Mouse (Mus musculus) retina, postnatal 7 days (tissue): ENCODE measurements at regions not wholly inside any gene's neighbourhood (a gene's known extent, or its start where the extent isn't known, plus 50 kb on each side); places are given as distances from the start of the nearest gene placed in this dataset.
"Not testable (repeated sequence)": the region's sequence is repeated elsewhere in the genome, so short reads cannot be mapped to it uniquely, and the experiment has no call there.

Experiments
- DNase-seq: peaks from one replicate; pipeline ENCODE4 v3.0.0-alpha.2; 2012; ENCODE audit warnings: low read depth, low spot score

DNA sequence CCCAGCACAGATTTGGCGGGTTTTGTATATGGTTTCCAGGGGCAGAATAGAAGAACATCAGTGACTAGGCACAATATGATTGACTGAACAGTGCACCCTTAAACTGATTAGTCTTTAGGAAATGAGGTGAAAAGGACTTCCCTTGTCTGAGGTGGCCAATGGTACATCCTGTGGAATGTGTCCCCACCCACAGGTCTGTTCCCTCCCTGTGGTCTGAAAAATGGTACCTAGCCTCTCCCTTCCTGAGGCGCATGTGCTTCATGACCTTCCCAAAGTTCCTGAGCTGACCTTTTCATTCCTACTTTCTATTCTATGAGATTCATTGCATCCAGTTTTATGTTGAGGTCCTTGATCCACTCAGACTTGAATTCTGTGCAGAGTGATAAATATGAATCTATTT lies 76.0 kb downstream of the Zfp97 start:
- DNase-seq: not testable (repeated sequence)

DNA sequence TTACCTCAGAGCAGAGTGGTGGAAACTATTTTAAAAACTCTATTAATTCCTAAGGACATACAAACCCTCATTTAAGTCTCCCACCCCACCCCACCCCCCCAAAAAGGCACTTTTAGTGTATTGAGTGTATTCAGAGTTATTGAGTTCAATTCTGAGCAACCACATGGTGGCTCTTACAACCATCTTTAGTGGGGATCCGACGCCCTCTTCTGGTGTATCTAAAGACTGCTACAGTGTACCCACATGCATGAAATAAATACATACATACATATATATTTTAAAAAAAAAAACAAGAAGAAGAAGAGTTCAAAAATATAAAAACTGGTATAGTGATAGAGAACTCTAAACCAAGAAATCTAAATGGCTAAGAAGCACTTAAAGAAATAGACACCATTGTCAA lies 107.9 kb downstream of the Zfp97 start:
- DNase-seq: no peak

DNA sequence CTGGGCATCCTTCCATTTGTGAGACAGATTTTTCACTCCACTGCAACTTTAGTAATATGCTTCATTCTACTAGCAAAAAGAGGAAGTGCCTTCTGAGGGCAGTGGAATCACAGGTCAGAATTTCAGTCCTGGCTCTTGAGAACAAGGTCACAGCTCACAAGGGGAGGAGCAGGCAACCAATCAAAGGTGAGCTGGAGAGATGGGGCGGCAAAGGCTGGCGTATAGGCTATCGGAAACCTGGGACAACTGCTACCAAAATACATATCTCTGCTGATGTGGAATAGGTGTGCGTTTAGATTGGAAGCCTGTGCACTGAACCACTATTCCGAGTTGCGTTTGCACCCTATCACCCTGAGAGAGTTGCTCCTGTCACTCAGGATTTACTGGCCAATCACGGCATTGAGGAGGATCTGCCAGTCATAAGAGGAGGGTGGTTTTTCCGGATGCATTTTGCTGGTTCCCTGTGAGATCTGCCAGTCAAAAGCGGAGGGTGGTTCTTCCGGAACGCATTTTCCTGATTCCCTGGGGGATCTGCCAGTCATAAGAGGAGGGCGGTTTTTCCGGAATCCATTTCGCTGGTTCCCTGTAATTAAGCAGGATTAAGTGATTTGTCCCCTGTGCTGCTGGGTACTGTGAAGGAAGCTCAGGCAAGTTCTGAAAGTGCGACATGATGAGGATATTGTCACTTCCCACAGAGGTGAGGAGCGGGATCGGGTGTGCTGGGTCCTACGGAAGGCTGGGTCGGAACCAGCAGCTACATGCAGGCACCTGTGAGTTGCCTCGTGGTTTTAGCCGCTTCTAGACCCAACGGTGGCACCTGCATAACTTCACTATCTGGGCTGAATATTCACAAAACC lies 113.3 kb downstream of the Zfp97 start:
- DNase-seq: peak; percentile 93

DNA sequence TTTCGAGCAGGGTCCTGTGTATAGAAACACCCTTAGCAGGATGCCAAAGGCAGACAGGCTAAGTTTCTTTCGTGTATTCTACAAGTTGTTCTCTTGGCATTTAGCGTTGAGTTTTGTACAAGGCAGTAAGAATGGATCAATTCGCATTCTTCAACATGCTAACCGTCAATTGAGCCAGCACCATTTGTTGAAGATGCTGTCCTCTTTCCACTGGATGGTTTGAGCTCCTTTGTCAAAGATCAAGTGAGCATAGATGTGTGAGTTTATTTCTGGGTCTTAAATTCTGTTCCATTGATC lies 113.9 kb downstream of the Zfp97 start:
- DNase-seq: not testable (repeated sequence)
